Mouse (Mus musculus) lung, adult 2 months (tissue): Measurements from ENCODE around the gene Dock1.

Experiments used
- CTCF ChIP-seq: fragments of 200-500 bp; IDR thresholded peaks from 2 replicates; pipeline ENCODE4 v1.5.1; 2011; ENCODE audit warnings: mild to moderate bottlenecking, low read length, control low read depth; ENCODE audit not compliant: insufficient read depth
- POLR2A ChIP-seq: fragments of 200-500 bp; IDR thresholded peaks from 2 replicates; pipeline ENCODE4 v1.6.1; 2011; ENCODE audit warnings: low read depth, mild to moderate bottlenecking, control low read depth, low read length, borderline replicate concordance; ENCODE audit errors: extremely low read depth

GRCm38 (mm10) chr7:134800079-134800478, 129.6 kb downstream of the Dock1 start:
- no peak for TF ChIP-seq POLR2A
- TF ChIP-seq CTCF = no peak
